Mouse (Mus musculus) embryonic fibroblast, embryonic 13.5 days (primary cell): ENCODE results near the gene Cyp17a1.

ENCODE experiments used
- CTCF ChIP-seq: IDR thresholded peaks from 2 replicates; pipeline ENCODE4 v1.5.1; 2011; ENCODE audit warnings: mild to moderate bottlenecking, control low read depth, low read length, moderate library complexity, borderline replicate concordance; ENCODE audit not compliant: insufficient read depth
- POLR2A ChIP-seq: IDR thresholded peaks from 2 replicates; pipeline ENCODE4 v1.6.1; 2011; ENCODE audit warnings: low read depth, mild to moderate bottlenecking, control low read depth, low read length, moderate library complexity

DNA sequence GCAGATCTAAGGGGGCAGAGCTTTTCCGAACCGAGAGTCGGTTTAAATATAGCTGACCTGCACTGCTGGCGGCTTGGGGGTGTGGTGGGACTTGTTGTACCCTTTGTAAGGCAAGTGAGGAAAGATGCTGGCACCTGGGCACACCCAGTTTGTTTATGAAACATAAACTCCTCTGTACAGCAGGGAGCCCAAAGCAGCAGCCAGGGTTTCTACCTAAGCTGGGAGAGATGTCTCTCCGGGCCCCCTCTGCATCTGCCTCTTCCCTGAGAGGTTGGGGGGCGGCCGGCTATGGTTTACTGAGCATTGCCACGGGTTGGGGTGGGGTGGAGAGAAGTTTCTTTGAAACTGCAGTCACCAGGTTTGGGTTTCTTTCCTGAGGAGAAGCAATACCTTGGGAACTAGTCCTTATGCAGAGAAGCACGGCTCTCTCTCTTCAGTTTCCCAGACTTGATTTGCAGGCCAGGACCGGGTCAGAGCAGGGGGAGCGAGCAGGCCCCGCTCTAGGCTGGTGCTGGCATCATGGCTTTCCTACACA, 50.2 kb downstream of the Cyp17a1 start:
- TF ChIP-seq CTCF (no peak), POLR2A (no peak)
